Mouse (Mus musculus): ENCODE results near the gene Tap2.

DNA sequence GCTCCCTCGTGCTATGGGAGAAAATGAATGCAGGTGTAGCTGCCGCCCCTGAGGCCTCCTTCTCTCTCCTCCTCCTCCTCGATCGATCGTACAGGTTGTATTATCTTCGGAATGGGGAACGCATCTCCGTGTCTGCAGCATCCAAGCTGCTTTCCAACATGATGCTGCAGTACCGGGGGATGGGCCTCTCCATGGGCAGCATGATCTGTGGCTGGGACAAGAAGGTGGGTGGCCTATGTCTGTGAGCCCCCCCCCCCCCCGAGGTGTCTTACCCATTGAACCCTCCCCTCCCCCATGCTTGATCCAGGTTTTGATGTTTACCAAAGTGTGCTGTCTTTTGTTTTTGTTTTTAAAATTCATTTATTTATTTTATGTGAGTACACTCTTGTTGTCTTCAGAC is 3.3 kb upstream of the Tap2 start:
- TF ChIP-seq GATA1 (IDR thresholded peaks at IDR 0.05; ENCODE audit: low read length) (no peak), TAL1 (IDR thresholded peaks at IDR 0.05; ENCODE audit: low read length) (no peak)

Measured in erythroblast, embryonic 14.5 days (primary cell).